Mouse (Mus musculus) midbrain, embryonic 11.5 days (tissue): ENCODE results near the gene Aldh3a1. TPM values are rescaled to one million over a fixed set of nuclear protein-coding genes. Genes with fewer than 3 reads are reported as not detected.
A peak's percentile ranks its signal among the peaks of the same experiment; 100 is the strongest.

ENCODE experiments used
- ATAC-seq: fragments of 200-750 bp; cut with Nextera tagmentation; 2 replicates; pipeline ENCODE4 v1.8.0; 2017; ENCODE audit warnings: moderate TSS enrichment, moderate library complexity; ENCODE audit not compliant: low FRiP score
- DNase-seq: peaks from one replicate; pipeline ENCODE4 v3.0.0; 2015; ENCODE audit warnings: low spot score; ENCODE audit errors: missing footprints
- H3K27ac ChIP-seq: fragments of 300-500 bp; sonication (generic); 2 replicates; pipeline ENCODE4 v1.5.1; 2014; ENCODE audit warnings: low read depth, low read length
- H3K27me3 ChIP-seq: fragments of 300-500 bp; sonication (generic); 2 replicates; pipeline ENCODE4 v1.6.1; 2014; ENCODE audit warnings: mild to moderate bottlenecking, low read length, moderate library complexity, mixed read lengths; ENCODE audit not compliant: control insufficient read depth, insufficient read depth
- H3K36me3 ChIP-seq: fragments of 300-500 bp; sonication (generic); 2 replicates; pipeline ENCODE4 v1.6.1; 2014; ENCODE audit warnings: mild to moderate bottlenecking, low read length, moderate library complexity, mixed read lengths; ENCODE audit not compliant: control insufficient read depth, insufficient read depth
- H3K4me1 ChIP-seq: fragments of 300-500 bp; sonication (generic); 2 replicates; pipeline ENCODE4 v1.6.1; 2014; ENCODE audit warnings: low read length; ENCODE audit not compliant: control insufficient read depth, insufficient read depth
- H3K4me2 ChIP-seq: fragments of 300-500 bp; sonication (generic); 2 replicates; pipeline ENCODE4 v1.6.1; 2014; ENCODE audit warnings: mild to moderate bottlenecking, moderate library complexity
- H3K4me3 ChIP-seq: fragments of 300-500 bp; sonication (generic); 2 replicates; pipeline ENCODE4 v1.5.1; 2014; ENCODE audit warnings: low read depth, low read length
- H3K9ac ChIP-seq: fragments of 300-500 bp; sonication (generic); 2 replicates; pipeline ENCODE4 v1.6.1; 2014; ENCODE audit warnings: low read length
- H3K9me3 ChIP-seq: fragments of 300-500 bp; sonication (generic); 2 replicates; pipeline ENCODE4 v1.6.1; 2016; ENCODE audit warnings: low read length; ENCODE audit not compliant: control insufficient read depth
- WGBS: fragments of 180-500 bp; shearing (Covaris S2); extraction: QIAGEN DNeasy Blood & Tissue Kit; methylation state at CpG from one replicate; pipeline ENCODE4 v1.1.7; 2014; 5-methylcytosine and 5-hydroxymethylcytosine counted together
- polyA plus RNA-seq: library from polyadenylated mRNA; unstranded; fragments of >200 nt; fragmentation: Nextera tagmentation; extraction: Ambion mirVana; gene quantifications from 2 replicates; pipeline ENCODE4 v1.2.1, GENCODE M21; 2014

Gene Aldh3a1
- polyA plus RNA-seq, 1 experiment from 2014 or later = not detected

- Histone ChIP-seq H3K27me3 (no peaks in the 10 kb centered on the region), H3K36me3 (no peaks in the 10 kb centered on the region), H3K4me2 (no peak overlapping the region), H3K27ac (no peak overlapping the region), H3K4me3 (no peak overlapping the region), H3K9ac (no peak overlapping the region), H3K4me1 (no peaks in the 10 kb centered on the region), H3K9me3 (no peaks in the 10 kb centered on the region)
- ATAC-seq = no peak
- 78% methylated on average over 4 of the region's 4 CpGs for WGBS
- no peak for DNase-seq
These were observed 18.2 kb downstream of the Aldh3a1 start for GRCm38 (mm10) chr11:61225511-61225910.

- H3K4me3 ChIP-seq = no peak overlapping the region
- H3K27ac ChIP-seq = no peak overlapping the region
- no peak for ATAC-seq
- H3K4me2 ChIP-seq = no peak overlapping the region
- no peak overlapping the region for H3K9ac ChIP-seq
- H3K27me3 ChIP-seq = no peaks in the 10 kb centered on the region
- H3K4me1 ChIP-seq = no peaks in the 10 kb centered on the region
- 86% methylated on average over 6 of the region's 6 CpGs for WGBS
- H3K36me3 ChIP-seq = no peaks in the 10 kb centered on the region
- no peaks in the 10 kb centered on the region for H3K9me3 ChIP-seq
- no peak for DNase-seq
These were observed 18.6 kb downstream of the Aldh3a1 start for GRCm38 (mm10) chr11:61225941-61226412.

GRCm38 (mm10) chr11:61227816-61228215 is 20.5 kb downstream of the Aldh3a1 start:
- Histone ChIP-seq H3K4me2 (no peak overlapping the region), H3K36me3 (no peaks in the 10 kb centered on the region), H3K9me3 (no peaks in the 10 kb centered on the region), H3K27ac (no peak overlapping the region), H3K27me3 (no peaks in the 10 kb centered on the region), H3K4me1 (no peaks in the 10 kb centered on the region), H3K9ac (no peak overlapping the region), H3K4me3 (no peak overlapping the region)
- no peak for DNase-seq
- ATAC-seq = no peak
- WGBS = 88% methylated on average over 8 of the region's 8 CpGs

GRCm38 (mm10) chr11:61228406-61228805 is 21.1 kb downstream of the Aldh3a1 start:
- no peaks in the 10 kb centered on the region for H3K36me3 ChIP-seq
- H3K9me3 ChIP-seq = no peaks in the 10 kb centered on the region
- DNase-seq (no peak), ATAC-seq (no peak)
- H3K9ac ChIP-seq = no peak overlapping the region
- no peak overlapping the region for H3K4me3 ChIP-seq
- WGBS = 72% methylated on average over 3 of the region's 3 CpGs
- no peak overlapping the region for H3K27ac ChIP-seq
- no peak overlapping the region for H3K4me2 ChIP-seq
- H3K4me1 ChIP-seq = no peaks in the 10 kb centered on the region
- no peaks in the 10 kb centered on the region for H3K27me3 ChIP-seq

GRCm38 (mm10) chr11:61231329-61231728 is 24.0 kb downstream of the Aldh3a1 start:
- no peak overlapping the region for H3K4me2 ChIP-seq
- H3K27me3 ChIP-seq = no peaks in the 10 kb centered on the region
- ATAC-seq (peak; percentile 67; the same call in 1 of the 2 replicates), DNase-seq (peak; percentile 90)
- no peak overlapping the region for H3K4me3 ChIP-seq
- H3K9me3 ChIP-seq = no peaks in the 10 kb centered on the region
- no peaks in the 10 kb centered on the region for H3K4me1 ChIP-seq
- H3K27ac ChIP-seq = no peak overlapping the region
- H3K36me3 ChIP-seq = no peaks in the 10 kb centered on the region
- no peak overlapping the region for H3K9ac ChIP-seq
- 29% methylated on average over 9 of the region's 9 CpGs for WGBS

GRCm38 (mm10) chr11:61234174-61234573 is 26.8 kb downstream of the Aldh3a1 start:
- Histone ChIP-seq H3K27ac (no peak overlapping the region), H3K27me3 (no peaks in the 10 kb centered on the region), H3K36me3 (no peaks in the 10 kb centered on the region), H3K9me3 (no peaks in the 10 kb centered on the region), H3K4me1 (no peaks in the 10 kb centered on the region), H3K4me3 (no peak overlapping the region), H3K4me2 (no peak overlapping the region), H3K9ac (no peak overlapping the region)
- no peak for ATAC-seq
- DNase-seq = no peak
- WGBS = 68% methylated on average over 5 of the region's 5 CpGs

- Histone ChIP-seq H3K27ac (no peak overlapping the region), H3K4me3 (no peak overlapping the region), H3K36me3 (no peaks in the 10 kb centered on the region), H3K4me2 (no peak overlapping the region), H3K9me3 (no peaks in the 10 kb centered on the region), H3K27me3 (no peaks in the 10 kb centered on the region), H3K4me1 (no peaks in the 10 kb centered on the region), H3K9ac (no peak overlapping the region)
- DNase-seq (no peak), ATAC-seq (no peak)
- whole genome bisulfite sequencing = 89% methylated on average over 3 of the region's 3 CpGs
These were observed 28.7 kb downstream of the Aldh3a1 start for GRCm38 (mm10) chr11:61236015-61236414.

GRCm38 (mm10) chr11:61244406-61244805 is 37.1 kb downstream of the Aldh3a1 start:
- H3K36me3 ChIP-seq = no peaks in the 10 kb centered on the region
- H3K27me3 ChIP-seq = no peaks in the 10 kb centered on the region
- no peak overlapping the region for H3K9ac ChIP-seq
- DNase-seq = no peak
- WGBS = 93% methylated on average over 7 of the region's 7 CpGs
- no peaks in the 10 kb centered on the region for H3K4me1 ChIP-seq
- H3K4me3 ChIP-seq = no peak overlapping the region
- no peak overlapping the region for H3K27ac ChIP-seq
- no peaks in the 10 kb centered on the region for H3K9me3 ChIP-seq
- ATAC-seq = no peak
- no peak overlapping the region for H3K4me2 ChIP-seq

- Histone ChIP-seq H3K9ac (no peak overlapping the region), H3K4me2 (no peak overlapping the region), H3K4me3 (no peak overlapping the region), H3K4me1 (no peaks in the 10 kb centered on the region), H3K27ac (no peak overlapping the region), H3K27me3 (no peaks in the 10 kb centered on the region), H3K9me3 (no peaks in the 10 kb centered on the region), H3K36me3 (peaks cover 11% of the 10 kb centered on the region)
- 75% methylated on average over 10 of the region's 10 CpGs for WGBS
- ATAC-seq (no peak), DNase-seq (no peak)
These were observed 44.4 kb downstream of the Aldh3a1 start for GRCm38 (mm10) chr11:61251741-61252140.

- Histone ChIP-seq H3K4me1 (no peaks in the 10 kb centered on the region), H3K4me3 (no peak overlapping the region), H3K27me3 (no peaks in the 10 kb centered on the region), H3K9ac (no peak overlapping the region), H3K9me3 (no peaks in the 10 kb centered on the region), H3K36me3 (peaks cover 11% of the 10 kb centered on the region), H3K27ac (no peak overlapping the region), H3K4me2 (no peak overlapping the region)
- no peak for DNase-seq
- ATAC-seq = no peak
- WGBS = 95% methylated on average over 12 of the region's 12 CpGs
These were observed 45.5 kb downstream of the Aldh3a1 start for GRCm38 (mm10) chr11:61252807-61253206.
